Mouse (Mus musculus) CD4-positive helper T cell, adult 2 months (primary cell): ENCODE results near the gene Sema7a.

Source experiments
- DNase-seq: peaks from one replicate; pipeline ENCODE4 v3.0.0-alpha.2; 2012; ENCODE audit warnings: low read depth, missing footprints, low spot score

The Sema7a gene

DNA sequence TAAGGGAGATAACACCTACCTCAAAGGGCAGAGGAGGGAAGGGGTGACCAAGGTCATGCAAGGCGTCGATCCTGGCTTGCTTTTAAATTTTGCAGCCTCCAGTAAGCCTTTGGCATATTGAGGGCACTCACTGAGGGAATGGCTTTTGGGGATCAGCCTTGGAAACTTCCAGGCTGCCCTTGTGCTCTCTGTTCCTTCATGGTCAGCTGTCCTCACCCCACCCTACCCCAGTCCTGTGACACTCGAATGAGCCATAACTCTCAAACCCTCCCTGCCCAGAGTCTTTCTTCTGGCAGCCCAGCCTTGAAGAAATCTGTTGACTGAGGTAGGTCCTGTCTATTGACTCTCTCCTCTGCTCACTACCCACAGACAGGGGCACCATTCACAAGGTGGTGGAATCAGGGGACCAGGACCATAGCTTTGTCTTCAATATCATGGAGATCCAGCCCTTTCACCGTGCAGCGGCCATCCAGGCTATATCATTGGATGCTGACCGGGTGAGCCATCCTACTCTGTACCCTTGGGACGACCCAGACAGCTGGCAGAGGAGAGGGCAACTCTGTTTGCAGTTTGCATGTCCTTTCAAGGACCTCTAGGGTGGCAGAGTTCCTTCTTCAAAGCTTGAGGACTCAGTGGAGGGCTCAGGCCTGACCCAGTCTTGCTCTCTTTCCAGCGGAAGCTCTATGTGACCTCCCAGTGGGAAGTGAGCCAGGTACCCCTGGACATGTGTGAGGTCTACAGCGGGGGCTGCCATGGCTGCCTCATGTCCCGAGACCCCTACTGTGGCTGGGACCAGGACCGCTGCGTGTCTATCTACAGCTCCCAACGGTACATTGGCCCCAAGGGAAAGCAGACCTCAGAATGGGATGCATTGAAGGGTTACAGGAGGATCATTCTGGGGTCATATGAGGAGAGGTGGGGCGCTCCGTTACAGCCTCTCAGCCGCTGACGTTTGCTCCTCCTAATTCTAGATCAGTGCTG lies 20.3 kb downstream of the Sema7a start:
- DNase-seq, result no peak

- no peak for DNase-seq
These were observed 21.3 kb downstream of the Sema7a start for GRCm38 (mm10) chr9:57961226-57961625.

DNA sequence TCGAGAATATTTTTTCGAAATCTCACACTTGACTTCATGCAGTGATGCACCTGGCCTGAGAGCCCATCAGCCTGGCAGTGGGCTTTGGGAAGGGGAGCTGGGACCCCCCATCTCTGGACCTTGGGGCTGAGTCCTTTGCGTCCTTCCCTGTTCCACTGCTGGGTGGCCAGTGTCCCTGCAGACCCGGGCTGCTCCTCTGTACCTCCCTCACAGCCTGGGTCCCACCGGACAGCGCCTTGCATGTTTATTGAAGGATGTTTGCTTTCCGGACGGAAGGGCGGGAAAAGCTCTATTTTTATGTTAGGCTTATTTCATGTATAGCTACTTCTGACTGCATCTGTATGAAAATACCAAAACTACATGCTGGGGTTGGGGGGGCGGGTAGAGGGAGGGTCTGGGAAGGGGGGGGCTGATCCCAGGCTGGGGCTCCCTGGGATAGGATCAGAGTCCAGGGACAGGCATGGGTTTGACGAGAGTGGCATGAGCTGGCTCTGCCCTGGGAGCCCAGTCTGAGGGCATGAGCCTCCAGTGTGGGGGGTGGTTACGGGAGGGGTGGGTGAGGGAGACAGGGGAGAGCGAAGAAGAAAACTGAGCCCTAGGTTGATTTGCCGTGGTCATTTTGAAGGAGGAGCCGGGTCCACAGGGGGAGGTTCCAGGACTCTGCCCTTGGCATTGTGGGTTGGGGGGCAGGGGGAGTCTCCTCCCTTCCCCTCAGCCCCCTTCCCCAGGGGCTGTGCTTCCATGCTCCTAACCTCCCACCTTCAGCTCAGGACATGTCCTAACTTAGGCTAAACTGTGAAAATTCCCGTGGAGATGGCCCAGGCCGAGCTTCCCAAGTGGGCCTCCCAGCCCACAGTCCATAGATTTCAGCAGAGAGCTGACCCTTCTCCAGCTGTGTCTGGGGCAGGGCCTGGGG lies 22.2 kb downstream of the Sema7a start:
- DNase-seq, result no peak

GRCm38 (mm10) chr9:57963249-57963997 lies 23.5 kb downstream of the Sema7a start:
- no peak for DNase-seq

GRCm38 (mm10) chr9:57963998-57964395 lies 24.1 kb downstream of the Sema7a start:
- DNase-seq, result no peak

GRCm38 (mm10) chr9:57964528-57965250 lies 24.8 kb downstream of the Sema7a start:
- DNase-seq, result no peak

DNA sequence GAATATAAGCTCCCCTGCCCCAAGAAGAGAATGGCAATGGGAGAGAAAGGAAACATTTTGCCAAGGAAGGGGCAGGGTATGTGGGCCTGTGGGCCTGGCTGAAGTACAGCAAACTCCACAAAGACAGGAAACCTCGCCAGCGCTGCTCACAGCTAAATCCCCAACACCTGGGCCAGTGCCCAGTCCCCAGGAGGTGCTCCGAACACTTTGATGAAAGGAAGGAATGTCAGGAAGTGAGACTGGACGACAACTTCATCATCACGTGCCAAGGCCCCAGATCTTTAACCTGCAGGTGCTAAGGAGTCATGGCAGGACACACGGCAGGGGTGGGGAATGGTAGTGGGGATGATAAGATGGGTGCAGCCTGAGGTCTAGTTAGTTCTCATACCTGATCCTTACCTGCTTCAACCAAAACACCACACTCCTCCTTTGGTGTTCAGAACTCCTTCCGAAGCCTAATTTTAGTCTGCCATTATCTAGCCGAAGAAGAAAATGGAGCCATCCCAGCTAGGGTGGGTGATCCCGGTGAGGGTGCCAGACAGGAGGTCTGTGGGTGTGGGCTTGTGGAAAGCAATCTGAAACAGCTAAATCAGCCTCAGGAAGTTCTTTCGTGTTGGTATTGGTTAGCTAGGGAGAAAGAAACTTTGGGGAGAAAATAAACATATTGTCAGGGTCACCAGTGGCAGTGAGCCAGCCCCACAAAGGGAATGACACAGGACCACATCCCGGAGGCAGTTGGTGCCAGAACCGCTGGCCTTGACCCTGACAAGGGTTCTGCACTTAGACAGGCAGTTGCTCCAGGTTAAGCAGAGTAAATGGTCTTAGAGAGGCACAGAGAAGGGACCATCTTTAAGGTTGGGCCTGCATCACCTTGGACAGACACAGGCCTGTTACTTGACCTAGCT lies 25.6 kb downstream of the Sema7a start:
- no peak for DNase-seq

DNA sequence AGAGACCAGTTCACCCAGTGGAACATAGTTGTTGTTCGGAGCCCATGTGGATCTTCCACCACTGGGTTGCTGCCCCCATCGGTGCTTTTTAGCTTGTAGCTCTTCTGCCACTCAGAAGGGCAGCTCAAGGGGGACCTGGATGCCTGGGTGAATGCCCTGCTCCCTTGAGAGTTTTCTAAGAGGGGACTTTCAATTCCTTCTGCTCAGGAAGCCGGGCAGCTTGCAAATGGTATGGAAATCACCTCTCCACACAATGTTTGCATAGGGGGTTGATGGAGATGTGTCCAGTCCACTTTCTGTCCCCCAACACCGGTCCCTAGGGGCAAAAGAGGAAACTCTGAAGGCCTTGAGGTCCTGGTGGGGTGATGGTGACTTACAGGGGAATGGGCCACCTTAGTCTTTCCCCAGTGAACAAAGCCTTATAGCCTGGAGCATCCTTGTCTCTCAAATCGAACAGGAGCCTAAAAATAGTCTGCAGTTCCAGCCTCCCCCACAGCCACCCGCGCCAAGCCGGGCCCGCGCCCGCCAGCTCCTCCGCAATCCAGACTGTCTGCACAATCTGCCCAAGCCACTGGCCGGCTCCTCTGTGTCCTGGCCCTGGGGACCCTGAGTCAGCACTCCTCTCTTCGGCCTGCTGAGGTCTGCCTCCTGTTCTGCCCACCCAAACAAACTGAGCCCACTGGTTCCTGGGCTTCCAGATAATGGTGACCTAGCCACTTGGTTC lies 27.5 kb downstream of the Sema7a start:
- DNase-seq, result no peak

DNA sequence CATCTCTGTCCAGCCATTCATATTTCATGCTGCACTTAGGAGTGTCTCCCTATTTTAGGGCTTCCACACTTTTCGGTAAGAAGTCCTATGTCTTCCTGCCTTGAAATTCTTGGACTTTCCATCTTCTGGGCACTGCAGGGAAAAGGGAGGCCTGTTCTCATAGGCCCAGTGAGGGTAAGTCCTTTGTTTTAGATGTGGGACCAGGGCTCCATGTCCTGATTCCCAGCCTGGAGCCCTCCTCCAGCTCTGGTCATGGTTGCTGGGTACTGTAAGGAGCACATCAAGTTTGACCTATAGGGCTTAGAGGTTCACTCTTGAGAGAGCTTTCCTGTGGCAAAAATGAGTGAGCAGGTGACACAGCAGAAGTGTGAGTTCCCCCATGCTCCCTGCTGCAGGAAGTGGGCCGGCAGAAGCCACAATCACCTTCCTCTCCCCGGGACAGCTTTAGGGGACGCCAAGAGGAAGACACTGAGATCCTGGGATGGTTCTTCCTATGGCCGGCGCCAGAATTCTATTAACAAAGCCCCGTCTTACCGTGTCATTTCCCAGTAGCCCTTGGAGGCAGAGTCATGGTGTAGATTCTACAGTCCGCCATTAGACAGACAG lies 28.4 kb downstream of the Sema7a start:
- peak; percentile 45 for DNase-seq

- peak; percentile 52 for DNase-seq
These were observed 29.1 kb downstream of the Sema7a start for GRCm38 (mm10) chr9:57968783-57969542.

DNA sequence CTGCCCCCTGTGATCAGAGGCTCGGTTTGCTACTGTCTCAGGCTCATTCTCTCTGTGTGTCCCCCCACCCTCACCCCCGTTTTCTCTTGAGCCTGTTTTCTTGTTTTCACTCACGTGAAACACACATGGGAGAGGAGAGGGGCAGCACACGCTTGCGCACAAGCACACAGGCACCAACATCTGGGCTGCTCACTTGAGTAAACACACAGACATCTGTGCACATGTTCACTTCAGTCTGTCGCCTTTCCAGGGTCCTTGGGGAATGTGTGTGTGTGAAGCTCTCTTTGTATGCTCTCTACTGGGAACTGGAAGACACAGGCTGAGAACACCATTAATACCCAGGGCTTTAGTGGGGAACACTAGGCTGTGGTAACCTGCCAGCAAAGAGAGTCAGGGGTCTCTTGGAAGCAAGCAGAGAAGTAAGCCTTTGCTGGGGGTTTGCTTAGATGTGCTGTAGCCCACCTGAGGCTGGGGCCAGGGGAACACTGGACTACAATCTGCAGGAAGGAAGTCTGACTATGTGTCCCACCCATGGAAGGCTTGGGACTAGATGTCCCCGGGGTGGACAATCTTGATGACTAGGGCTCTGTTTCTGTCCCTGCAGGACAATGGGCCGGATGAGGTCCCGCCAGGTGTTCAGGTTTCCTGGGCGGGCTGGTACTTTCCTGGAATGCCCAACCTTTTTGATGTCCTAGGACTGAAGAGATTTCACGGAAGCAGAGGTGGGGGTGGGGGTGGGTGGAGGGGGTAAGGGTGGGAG lies 30.0 kb downstream of the Sema7a start:
- no peak for DNase-seq

- no peak for DNase-seq
These were observed 31.5 kb downstream of the Sema7a start for GRCm38 (mm10) chr9:57971413-57971812.

DNA sequence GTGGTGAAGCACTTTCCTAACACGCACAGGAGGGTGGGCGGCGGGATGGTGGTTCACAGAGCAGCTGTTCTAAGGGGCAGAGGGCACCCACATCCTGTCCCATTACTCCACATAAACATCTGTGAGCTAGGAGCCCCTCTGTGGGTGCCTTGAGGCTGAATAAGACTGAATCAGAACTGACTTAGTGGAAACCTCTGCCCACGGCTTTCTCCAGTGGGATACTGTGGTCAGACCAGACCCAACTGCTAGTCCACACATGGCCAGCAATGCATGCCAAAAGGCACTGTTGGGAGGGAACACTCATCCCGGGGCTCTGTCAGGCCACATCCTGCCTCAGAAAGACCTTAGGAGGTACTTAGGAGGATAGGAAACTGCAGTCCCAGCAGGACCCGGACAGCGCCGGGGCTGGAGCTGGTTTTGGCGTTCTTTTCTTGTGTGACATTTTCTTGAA lies 32.3 kb downstream of the Sema7a start:
- DNase-seq, result peak; percentile 61

- DNase-seq, result peak; percentile 47
These were observed 33.0 kb downstream of the Sema7a start for GRCm38 (mm10) chr9:57972776-57973439.

DNA sequence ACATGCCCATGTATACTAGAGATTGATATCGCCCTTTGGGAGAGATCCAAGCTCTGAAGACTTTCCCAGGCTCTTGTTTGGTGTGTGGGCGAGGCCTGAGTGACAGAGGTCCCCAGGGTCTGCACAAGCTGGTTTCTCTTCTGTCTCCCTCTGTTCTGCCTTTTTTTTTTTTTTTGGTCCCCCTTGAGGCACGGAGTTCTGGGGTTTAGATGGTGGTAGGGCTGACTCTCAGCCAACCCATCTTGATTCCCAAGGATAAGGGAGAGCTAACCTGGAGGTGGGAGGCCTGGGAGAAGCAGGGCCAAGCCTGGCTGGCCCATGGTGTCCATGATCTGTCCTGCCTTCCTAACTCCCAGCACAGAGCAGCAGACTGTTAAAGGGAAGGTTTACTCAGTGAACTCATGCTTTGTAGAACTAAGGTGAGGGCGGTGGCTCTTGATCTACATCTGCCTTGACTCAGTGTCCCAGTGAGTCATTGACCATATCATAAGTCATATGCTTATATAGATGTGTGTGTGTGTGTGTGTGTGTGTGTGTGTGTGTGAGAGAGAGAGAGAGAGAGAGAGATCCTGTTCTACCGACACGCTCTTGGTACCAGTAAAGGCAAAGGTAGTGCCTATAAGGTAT lies 33.6 kb downstream of the Sema7a start:
- no peak for DNase-seq

GRCm38 (mm10) chr9:57974221-57974620 lies 34.3 kb downstream of the Sema7a start:
- DNase-seq, result no peak
